10 mouse cellular contexts compared by ENCODE assay signal in genomic region chrX:151513066-151513465, GRCm38 (mm10).
"Had no signal": no experiment of that assay in that cellular context is flagged by ENCODE, and none has a peak within 500 bp of the region (broad histone marks: within the 10 kb centered on the region; RNA-seq: fewer than 3 reads in every experiment).

No protein-coding gene starts in this region.

- DNase-seq: kidney, adult 9 months; kidney, postnatal 14 days; kidney, postnatal 4 days; layer of hippocampus, adult 9-11 months; left cerebral cortex, postnatal 4 days; liver, postnatal 0 days; lung, embryonic 14.5 days; right cerebral cortex, postnatal 25 days; spleen, adult 18-20 months; thymus, postnatal 25 days had no signal
